Mouse (Mus musculus): ENCODE measurements around the gene Spsb4.

GRCm38 (mm10) chr9:97024451-97024850, 5.8 kb upstream of the Spsb4 start:
- TF ChIP-seq CTCF (IDR thresholded peaks at IDR 0.05; ENCODE audit: borderline replicate concordance, control insufficient read depth, extremely low read depth, insufficient read depth, low read length, poor library complexity): no peak
- no peak for TF ChIP-seq POLR2A (IDR thresholded peaks at IDR 0.05; ENCODE audit: control insufficient read depth, extremely low read depth, insufficient read depth, low read length, poor library complexity)
